Mouse (Mus musculus) urinary bladder, postnatal 10 days (tissue): ENCODE measurements around the gene Ifnk.

Experiments used
- DNase-seq: peaks from one replicate; pipeline ENCODE4 v3.0.0; 2022; ENCODE audit warnings: low spot score

The Ifnk gene

DNA sequence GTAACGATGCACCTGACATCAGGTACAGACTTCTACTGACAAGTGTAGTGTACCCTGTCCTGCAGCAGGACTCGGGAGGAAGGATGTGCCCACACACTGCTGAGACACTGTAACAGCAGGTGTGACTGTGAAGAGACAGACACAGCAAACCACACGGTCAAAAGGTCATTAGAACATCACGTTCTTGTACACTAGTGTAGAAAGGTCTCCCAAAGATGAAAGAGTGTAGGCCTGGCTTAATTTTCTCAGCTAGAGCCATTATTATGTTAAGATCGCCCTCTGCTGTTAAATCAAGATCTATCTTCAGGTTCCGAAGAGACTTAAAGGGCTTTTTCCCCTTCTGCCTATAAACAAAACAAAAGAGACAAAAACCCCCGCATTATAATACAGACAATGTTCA is 40.9 kb downstream of the Ifnk start:
- no peak for DNase-seq

DNA sequence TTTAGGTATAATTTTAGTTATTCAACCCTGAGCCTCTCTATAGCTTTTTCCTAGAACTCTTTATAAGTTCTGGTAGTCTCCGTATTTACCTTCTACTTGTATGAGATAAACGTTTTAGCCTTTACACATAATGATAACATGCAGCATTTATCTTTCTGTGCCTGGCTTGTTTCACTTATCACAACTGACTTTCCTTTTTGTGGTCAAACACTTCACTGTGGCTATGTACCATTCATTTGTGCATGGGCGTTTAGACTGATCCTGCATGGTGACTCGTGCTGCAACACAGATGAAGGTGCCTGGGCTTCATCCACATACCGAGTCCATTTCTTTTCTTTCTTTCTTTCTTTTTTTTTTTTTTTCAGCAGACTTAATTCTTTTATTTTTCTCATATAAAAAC is 49.8 kb downstream of the Ifnk start:
- no peak for DNase-seq
